Mouse (Mus musculus): ENCODE measurements around the gene Gm12248.
A peak's percentile ranks its signal among the peaks of the same experiment; 100 is the strongest.

Gene Gm12248

DNA sequence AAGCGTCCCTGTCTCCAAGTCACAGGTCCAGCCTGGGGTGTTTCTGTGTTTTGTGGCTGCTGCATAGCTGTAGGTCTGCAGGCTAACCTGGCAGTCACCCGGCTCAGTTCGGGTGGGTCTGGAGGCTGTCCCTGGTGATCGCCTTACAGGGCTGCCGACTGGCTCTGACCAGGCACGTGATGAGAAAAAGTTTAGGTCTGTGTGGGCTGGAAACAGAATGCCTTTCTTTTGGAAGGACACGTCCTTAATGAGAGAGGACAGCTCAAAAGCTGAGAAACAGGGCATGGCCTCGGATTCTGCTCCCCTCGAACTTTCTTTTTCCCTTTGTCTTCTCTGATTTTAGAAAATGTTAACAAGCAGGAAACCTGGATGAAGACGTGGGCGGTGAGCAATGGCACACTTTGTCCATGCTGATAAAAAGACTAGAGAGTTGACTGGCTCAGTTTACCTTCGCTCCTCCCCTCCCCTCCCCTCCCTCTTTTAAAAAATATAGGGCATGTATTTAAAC is at the start of gene Gm12248:
Gene Gm12248 (minus strand): TSS at position 114 of the 508 bp plus-strand sequence.
- DNase-seq = no peak

DNA sequence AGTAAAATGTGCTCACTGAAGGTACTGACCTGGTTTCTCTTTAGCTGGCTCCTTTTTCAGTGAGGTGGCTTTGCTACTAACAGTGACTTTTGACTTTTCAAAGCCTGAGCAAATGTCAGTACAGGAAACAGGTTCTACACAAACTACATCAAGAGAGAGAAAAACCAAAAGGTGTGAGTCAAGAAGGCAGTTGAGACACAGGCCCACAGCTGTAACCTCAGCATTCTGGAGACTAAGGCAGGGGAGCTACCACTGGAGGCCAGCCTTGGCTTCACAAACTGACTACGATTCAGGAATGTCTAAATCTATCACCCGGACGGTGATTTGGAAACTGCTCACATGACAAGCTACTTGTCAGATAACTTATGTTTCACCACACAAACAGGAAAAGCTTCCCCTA is 46.5 kb upstream of the Gm12248 start:
- no peak for DNase-seq

DNA sequence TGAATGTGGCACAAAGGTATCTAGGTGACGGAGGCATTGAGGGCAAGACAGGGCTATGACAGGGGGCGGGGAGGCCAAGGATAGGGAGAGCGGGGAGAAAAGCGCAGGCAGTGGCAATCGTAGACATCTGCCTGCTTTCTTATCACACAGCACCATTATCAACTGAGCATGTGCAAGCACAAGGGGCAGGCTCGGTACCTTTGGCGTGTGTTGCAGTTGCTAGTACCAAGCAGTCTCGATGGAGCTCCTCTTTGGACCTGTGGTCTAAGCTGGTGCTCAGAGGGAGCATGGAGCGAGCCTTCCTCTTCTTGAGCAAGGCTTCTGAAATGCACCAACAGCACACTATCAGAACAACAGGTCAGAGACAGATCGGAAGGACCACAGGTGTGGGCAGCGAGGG is 45.9 kb upstream of the Gm12248 start:
- DNase-seq = no peak

DNA sequence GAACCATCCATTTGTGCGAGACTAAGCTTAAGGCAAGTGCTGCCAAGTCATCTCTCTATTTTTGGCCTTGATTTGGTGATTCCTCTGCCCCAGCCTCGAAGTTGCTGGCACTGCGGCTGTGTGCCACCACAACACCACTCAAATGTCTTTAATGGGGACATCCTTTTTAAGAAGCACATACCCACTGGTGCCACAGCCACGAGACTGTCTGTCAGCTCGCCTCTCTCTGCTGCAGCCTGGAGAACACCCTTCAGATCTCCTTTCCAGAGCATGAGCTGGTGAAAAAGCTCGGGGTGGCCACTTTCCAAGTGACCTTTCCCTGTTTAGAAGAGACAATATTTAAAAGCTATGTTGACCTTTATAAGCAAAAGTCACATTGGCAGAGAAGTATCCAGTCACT is 43.7 kb upstream of the Gm12248 start:
- no peak for DNase-seq

DNA sequence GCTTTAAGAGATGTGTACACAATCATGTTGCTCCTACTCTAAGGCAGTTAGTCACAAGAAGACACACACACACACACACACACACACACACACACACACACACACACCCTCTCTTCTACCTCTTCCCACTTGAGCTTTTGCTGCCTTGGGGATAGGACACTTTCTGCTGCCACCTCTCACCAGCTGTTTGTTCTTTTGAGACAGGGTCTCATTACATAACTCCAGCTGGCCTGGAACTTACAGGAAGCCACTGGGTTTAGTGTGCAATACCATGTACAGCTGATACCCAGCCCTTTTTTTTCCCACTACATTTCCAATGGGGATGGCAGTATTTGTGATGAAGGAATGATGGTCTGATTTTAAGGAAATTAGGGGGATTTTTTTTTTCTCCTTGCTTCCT is 42.4 kb upstream of the Gm12248 start:
- DNase-seq = no peak

DNA sequence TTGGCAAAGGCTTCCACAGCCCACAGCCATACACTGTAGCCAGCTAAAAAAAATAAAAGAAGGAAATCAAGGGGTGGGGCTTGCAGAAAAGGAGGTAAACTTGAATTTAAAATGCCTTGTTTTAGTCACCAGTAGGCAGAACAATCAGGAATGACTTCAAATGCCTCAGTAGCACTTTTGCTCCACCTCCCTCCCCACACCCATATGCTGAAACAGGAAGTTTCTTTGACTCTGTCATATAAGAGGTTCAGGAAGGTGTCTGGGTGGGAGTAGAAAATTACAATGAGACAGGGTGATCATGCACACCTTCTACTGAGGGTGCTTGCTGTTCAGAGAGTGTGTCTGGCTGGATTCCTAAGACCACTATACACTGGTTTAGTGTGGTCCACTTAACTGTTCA is 41.9 kb upstream of the Gm12248 start:
- DNase-seq = no peak

DNA sequence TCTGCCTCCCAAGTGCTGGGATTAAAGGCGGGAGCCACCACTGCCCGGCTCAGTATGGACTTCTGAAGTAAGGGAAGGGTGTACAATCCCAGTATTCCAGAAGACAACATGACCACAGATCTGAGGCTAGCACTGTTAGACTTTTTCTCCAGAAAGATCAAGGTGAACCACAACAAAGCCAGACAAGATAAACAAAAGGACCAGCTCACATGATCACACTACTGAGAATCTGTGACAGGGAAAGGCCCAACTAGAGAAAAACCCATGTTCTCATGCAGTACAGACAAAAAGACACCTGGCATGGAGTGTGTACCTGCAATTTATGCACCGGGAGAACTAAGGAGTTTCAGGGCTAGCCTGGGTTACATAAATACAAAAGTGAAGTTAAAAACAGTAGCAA is 39.1 kb upstream of the Gm12248 start:
- no peak for DNase-seq

DNA sequence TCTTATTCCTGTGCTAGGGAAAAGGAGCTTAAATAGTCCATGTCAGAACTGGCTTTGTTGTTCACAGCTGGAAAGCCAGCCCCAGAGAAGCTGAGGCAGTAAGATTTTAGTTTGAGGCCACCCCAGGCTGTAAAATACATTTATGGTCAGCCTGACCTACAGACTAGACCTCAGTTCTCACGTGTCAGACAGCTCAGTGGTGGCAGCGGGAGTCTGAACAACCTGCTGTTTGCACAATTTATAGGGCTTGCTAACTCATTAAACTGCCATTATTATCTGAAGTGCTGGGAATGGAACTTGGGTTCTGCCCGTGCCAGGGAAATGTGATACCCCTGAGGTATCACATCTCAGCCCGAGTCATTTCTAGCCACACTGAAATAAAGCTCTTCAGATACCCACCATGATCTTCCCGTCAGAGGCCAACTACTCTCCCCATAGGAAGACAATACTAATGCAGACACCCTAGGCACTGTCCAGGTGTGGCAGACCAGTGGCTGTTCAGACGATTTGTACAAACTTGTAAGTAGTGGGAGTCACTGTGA is 36.4 kb upstream of the Gm12248 start:
- DNase-seq = no peak

DNA sequence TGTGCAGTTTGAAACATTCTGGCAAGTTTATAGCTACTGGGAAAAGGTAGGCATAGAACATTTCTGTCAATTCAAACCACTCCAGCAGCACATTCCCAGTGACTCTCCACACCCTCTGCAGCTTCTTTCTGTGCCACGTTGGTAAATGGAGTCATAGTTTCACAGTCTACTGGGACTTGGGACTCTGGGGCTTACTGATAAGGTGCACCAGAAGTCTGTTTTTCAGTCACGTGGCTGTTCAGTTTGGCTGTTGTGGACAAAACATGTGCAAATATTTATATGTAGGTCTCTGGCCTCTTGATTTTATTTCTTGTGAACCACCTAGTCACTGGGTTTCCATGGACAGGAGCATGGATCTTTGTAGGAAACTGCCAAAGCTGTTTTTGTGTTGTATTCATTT is 34.6 kb upstream of the Gm12248 start:
- no peak for DNase-seq

DNA sequence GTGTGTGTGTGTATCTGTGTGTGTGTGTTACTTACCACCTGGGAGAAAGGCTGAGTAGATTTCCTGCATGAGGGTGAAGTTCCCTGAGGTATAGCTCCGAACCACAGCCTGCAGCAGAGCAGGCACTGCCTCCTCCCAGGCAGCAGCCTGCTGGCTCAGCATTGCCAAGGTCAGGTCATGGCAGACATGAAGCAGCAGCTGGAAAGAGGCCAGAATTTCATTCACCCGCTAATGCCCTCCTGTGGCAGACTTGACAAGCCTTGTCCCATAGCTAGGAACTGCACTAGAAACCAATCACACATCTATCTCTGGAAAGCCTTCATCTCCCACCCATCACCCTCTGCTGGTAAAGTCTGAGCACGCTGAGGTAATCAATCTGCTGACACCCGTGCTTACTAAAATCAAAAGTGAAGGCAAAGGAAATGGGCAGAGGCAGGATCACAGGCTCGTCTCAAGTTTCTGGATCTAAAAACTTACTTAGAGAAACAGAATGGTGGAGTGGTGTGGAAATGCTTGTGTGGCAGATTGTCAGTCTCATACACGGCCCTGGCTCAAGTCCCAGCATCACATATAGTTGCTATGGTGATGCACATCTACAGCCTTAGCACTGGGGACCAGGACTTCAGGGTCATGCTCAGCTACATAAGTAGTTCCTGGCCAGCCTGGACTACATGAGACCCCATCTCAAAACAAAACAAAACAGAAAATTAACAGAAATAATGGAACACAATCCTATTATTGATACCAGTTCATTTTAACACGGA is 33.6 kb upstream of the Gm12248 start:
- peak; percentile 63 to 77 for DNase-seq

DNA sequence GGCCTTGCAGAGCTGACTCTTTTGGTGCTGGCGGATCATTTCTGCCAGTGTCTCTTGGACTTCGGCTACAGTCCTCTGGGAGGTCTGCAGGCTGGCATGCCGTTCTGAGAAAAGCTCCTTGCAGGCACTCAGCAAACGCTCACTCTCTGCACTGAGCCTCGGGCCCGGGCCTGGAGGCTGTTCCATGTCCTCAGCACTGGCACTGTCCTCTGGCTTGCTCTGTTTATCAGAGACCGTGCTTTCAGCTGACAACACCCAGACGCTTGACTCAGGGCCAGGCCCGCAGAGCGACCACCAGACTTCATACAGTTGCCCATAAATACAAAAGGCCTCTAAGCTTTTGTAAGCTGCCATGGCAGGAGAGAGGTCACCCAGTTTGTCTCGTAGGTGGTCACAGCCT is 32.1 kb upstream of the Gm12248 start:
- no peak for DNase-seq

DNA sequence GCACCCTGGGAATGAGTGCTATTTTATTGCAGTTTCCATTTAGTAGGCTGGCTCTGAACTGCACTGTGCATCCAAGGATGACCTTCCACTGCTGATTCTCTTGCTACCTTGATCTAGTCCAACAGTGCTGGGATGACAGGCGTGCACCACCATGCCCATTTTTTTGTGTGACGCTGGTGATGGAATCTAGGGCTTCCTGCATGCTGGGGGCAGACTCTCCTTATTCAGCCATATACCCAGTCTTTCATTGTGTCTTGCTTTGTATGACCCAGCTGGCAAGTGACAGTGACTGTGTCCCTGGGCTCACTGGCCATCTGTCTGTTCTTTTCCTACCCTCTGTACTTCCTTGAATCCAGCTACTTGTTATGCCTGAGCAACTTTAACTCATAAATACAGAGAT is 30.8 kb upstream of the Gm12248 start:
- peak; percentile 46 to 55 for DNase-seq

DNA sequence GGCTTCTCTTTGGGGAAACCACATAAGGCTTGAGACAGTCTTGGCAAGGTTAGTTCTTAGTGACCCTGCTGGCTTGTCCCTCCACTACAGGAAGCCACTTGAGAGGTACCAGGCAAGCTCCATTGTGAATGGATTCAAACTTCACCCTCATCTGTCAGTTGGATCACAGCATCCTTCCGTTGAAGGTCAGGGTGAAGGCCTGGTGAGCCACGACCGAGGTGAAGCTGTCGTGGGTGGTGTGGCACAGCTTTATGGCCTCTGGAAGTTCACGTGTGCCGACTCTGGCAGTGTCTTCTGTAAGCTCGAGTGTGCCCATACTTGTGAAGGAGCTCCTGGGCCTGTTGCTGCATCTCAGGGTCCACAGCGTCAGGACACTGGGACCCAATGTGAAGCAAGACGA is 28.4 kb upstream of the Gm12248 start:
- DNase-seq = no peak

DNA sequence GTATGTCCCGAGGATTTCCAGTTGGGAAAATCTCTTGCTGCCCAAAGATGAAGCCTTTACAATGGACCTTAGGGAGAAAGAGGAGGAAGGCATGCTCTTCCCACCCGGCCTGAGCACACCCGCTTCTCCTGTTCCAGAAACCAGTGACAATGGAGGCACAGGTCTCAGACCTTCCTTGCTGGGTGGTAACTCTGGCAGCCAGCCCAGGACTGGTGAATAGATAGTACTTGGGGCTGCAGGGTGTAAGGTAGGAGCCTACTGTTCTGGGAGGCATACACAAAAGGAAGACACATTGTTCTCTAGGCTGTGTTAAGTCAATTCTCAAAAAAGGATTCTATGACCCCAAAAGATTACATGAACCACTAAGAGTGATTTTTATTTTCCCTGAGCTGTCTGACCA is 27.7 kb upstream of the Gm12248 start:
- DNase-seq = no peak

DNA sequence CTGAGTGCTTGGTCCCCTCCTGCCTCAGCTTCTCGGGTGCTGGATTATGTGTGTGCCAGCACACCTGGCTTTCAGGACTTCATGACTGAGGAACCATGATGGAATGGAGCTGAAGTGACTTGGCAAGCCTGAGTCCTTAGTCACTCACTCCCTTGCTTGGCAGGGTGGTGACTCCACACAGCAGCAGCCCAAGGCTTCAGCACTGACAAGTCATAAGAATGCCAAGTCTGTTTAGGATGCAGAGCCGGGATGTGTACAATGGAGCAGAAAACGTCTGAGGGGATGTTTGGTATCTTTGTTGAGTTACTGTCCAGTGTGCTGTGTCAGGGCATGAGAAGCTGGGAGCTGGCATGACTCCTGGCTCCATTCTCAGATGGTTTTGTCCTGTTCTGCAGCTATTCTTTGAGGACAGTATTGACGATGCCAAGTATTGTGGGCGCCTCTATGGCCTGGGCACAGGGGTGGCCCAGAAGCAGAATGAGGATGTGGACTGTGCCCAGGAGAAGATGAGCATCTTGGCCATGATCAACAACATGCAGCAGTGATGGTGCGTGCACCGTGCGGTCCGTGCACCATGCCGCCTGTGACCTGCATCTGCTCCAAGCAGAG is 24.2 kb upstream of the Gm12248 start:
- DNase-seq = no peak

DNA sequence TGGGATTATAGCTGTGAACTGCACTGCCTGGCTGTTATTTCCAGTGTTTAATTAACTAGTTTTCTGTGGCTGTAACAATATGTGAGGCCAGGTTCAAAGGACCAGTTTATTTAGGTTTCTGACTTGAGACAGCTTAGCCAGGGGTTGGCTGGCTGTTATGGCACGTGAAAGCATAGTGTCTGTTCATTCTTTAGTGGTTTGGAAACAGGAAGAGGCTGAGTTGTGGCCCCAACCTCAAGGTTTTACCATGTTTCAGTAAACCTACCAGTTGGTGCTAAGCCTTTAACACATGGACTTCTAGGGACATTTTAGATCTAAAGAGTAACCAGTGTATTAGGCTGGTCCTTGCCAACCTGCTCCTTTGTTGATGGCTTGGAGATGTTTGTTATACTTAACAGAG is 23.6 kb upstream of the Gm12248 start:
- DNase-seq = no peak

DNA sequence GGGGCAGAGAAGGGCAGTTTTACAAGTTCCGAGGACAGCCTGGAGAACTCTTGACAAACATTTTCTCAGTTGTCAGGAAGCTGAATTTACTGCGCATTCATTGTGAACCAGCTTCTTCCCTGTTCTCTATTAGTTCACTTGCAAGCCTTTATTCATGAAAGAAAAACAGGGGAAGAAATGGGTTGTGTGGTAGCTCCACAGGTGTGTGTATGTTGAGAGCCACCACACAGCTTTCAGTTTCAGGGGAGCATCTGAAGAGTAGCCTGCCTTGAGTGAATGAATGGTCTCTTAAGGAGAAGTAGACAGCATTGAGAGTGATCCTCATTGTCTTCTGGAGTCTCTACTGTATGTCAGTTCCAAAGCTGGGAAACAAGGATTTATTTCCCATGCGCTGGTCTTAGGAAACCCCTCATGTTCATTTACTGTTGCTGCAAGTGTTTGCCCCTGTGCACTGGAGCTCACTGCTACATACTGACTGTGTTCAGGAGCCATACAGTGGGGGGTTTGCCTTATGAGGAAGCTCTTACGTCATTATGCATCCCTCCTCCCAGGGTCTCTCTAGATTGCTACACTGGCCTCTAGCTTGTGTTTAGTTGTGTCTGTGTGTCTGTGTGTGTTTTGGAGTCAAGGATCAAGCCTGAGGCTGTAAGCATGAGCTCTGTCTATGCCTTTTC is 14.9 kb upstream of the Gm12248 start:
- DNase-seq = no peak

DNA sequence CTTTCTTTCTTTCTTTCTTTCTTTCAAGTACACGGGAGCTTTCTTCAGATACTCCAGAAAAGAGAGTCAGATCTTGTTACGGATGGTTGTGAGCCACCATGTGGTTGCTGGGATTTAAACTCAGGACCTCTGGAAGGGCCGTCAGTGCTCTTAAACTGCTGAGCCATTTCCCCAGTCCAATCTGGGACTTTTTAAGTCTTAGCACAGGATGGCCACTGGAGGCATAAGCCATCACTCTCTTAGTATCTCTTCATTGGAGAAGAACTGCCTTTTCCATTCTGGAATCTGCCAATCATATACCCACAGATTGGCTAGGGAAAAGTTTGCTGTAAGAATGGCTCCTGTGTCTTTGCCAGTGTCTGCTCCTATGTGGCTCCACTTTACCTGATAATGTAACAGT is 14.1 kb upstream of the Gm12248 start:
- DNase-seq = no peak

DNA sequence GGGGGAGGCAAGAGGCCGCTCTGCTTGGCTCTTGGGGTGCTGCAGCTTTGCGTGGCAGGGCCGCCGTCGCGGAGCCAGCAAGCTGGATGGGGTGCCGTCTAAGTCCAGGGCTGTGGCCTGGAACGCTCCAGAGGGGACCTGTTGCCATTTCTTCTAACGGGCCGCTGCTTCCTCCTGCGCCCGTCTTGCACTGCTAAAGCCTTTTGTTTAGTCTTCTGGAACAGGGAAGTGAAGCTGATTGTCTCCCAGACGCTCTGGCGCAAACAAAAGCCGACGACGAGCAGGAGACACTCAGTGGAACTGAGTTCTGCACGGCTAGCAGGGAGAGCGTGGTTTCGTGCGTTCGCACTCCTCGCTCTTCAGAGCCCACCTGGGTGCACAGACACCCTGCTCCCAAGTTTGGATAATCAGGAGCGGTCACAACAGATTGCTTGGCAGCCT is 11.4 kb upstream of the Gm12248 start:
- DNase-seq = no peak

DNA sequence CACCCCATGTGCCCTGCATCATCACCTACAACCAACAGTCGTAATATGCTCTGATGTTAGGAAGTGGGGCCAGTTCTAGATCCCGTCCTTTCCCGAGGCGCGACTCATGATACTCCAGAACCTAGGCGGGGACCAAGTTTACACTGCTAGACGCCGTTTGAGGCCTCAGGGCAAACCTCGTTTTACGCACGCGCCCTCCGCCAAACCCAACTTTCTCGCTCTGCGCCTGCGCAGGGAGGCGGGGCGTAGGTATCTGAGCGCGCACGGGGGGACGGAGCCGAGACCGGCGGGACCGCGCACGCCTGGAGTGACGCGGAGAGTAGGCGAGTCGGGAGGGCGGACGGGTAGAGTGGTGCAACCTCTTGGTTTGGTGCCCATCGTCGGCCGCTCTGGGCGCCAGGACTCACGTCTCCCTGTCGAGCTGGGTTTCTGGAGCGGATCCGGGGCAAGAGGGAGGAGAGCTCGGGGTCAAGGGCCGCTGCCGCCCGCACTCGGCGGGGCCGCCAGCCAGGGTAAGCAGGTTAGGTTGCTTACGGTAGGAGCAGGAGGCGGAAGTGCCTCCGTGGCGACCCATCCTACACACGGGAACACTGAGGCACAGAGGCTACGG is 10.9 kb upstream of the Gm12248 start, which contains the start of gene Cnot8:
Gene Cnot8 (plus strand): TSS at position 457 of the 610 bp plus-strand sequence.
- DNase-seq = peak; percentile 99

DNA sequence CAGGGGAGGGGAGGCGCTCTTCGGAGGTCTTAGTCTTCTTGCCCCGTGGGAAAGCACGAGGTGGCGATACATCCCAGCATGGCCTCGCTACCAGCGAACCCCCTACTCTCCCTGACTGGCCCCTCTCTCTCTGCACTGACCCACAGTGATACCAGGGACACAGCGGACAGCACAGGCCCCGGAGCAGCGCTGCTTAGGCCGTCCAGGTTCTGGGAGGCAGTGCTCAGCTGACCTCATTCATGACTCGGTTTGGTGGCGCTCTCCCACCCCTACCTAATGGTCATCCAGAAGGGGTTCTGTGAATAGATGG is 10.4 kb upstream of the Gm12248 start:
- no peak for DNase-seq

DNA sequence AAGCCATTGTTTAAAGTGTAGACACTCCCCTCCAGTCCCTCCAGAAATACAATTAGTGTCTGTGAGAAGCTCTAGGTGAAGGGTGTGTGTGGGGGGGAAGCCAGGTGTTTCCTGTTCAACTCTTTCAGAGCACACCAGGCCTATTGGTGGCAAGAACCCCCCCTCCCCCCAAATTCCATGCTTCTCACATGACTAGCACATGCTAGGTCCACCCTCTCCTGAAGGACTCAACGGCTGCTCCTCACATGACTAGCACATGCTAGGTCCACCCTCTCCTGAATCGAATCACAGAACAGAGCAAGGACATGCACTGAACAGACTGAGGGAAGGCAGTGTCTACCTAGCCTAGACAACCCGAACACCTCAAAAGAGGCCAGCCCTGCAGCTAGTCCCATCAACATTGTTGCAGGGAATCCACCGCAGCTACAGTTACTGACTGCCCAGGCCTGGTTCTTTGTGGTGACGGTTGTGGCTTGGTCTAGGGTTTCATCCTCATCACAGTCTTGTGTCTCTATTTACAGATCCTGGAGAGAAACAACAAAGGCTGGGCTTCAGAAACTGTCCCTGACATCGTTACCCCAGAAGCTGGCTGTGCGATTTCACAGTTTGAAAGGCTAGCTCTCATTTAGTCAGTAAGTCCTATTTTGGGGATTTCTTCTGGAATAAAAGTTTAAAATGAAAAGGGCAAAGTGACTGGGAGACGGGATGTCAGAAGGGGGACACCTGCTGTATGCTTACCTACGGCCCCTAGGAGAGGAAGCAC is 9.8 kb upstream of the Gm12248 start:
- no peak for DNase-seq

DNA sequence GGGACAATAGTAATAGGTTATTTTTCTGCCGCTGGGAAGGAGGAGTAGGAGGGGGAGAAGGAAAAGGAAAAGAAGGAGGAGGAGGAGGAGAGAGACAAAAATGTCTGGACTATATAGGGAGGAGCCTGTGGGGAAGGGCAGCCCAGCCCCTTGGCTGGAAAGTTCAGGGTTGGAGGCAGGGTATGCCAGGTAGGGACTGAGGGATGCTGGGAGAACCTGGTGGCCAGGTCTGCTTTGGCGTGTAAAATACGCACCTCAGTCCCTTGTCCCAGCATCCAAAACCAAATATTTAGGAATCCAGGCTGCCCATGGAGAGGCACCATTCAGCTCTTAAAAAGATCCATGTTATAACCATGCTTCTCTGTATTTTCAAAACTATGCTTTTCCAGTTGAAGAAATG is 9.2 kb upstream of the Gm12248 start:
- no peak for DNase-seq

All from cerebellum, postnatal 25 days (tissue).